Mouse (Mus musculus): ENCODE data around the gene Suclg2. TPM values are rescaled to one million over a fixed set of nuclear protein-coding genes. Genes with fewer than 3 reads are reported as not detected.

Gene Suclg2
- polyA plus RNA-seq, 1 experiment from 2014 or later: 16.8 TPM

DNA sequence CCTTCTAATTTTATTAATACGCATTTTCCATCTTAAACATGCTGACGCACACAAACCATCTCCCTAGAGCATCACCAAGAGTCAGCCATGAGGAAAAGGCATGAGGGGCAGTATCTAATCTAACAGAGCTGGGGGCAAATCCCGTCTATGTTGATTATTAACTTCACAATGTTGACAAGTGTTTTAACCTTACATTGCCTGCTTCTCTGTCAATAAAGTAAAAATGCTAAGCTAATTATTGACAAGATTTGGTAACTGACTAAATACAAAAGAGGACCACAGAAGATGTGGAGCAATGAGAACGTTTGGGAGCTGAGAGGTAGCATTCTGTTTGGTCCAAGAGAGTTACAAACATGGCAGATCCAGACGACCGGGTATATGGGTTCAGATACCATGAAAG, 65.8 kb downstream of the Suclg2 start:
- 87% methylated on average over 6 of the region's 6 CpGs for WGBS
- H3K4me3 ChIP-seq: no peak overlapping the region
- H3K36me3 ChIP-seq: no peaks in the 10 kb centered on the region
- no peak overlapping the region for H3K27ac ChIP-seq (replicated peaks)
- no peaks in the 10 kb centered on the region for H3K27me3 ChIP-seq
- H3K9me3 ChIP-seq: no peaks in the 10 kb centered on the region
- no peak overlapping the region for H3K4me2 ChIP-seq
- no peak for ATAC-seq (ENCODE audit: low read depth)
- peaks cover 13% of the 10 kb centered on the region for H3K4me1 ChIP-seq (replicated peaks)
- no peak overlapping the region for H3K9ac ChIP-seq

- no peak overlapping the region for H3K27ac ChIP-seq (replicated peaks)
- no peaks in the 10 kb centered on the region for H3K9me3 ChIP-seq
- no peak overlapping the region for H3K4me3 ChIP-seq
- peaks cover 13% of the 10 kb centered on the region for H3K4me1 ChIP-seq (replicated peaks)
- peak overlapping the region; percentile 27; the same call in 1 of the 2 replicates for H3K4me2 ChIP-seq
- no peaks in the 10 kb centered on the region for H3K36me3 ChIP-seq
- 11% methylated on average over 6 of the region's 6 CpGs for WGBS
- no peak for ATAC-seq (ENCODE audit: low read depth)
- H3K27me3 ChIP-seq: no peaks in the 10 kb centered on the region
- no peak overlapping the region for H3K9ac ChIP-seq
Observed at GRCm38 (mm10) chr6:95651391-95651876, 67.2 kb downstream of the Suclg2 start.

DNA sequence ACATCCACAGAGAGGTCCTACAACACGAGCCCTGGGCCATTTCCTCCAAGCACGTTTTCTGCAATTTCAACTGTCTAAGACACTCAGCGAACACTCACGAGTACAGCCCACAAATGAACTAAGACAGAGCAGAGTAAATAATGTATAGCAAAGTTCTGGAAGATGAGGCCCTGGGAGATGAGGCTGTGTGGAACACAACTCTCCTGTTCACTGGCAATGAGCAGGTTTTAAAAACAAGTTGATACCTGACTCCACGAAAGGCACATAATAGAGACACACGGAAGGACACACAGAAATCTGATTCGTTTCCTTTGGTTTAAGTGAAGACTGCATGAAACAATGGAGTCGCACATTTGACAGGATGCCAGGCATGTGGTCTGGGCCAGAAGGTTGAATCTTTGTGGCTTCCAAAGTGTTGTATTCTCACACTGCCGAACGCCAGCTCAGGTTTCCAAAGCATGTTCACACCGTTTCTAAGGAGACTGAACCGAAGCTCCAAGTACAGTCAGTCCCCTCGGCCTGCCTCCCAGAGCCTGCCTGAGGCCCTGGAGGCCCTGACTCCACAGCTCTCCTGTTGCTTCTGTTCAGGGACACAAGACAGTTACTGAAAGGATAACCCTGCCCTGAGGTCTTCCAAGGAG, 68.4 kb downstream of the Suclg2 start:
- H3K4me2 ChIP-seq: no peak overlapping the region
- 58% methylated on average over 13 of the region's 13 CpGs for WGBS
- H3K4me1 ChIP-seq (replicated peaks): peaks cover 13% of the 10 kb centered on the region
- no peak for ATAC-seq (ENCODE audit: low read depth)
- no peak overlapping the region for H3K9ac ChIP-seq
- no peaks in the 10 kb centered on the region for H3K36me3 ChIP-seq
- H3K4me3 ChIP-seq: no peak overlapping the region
- H3K27me3 ChIP-seq: no peaks in the 10 kb centered on the region
- H3K9me3 ChIP-seq: no peaks in the 10 kb centered on the region
- no peak overlapping the region for H3K27ac ChIP-seq (replicated peaks)

DNA sequence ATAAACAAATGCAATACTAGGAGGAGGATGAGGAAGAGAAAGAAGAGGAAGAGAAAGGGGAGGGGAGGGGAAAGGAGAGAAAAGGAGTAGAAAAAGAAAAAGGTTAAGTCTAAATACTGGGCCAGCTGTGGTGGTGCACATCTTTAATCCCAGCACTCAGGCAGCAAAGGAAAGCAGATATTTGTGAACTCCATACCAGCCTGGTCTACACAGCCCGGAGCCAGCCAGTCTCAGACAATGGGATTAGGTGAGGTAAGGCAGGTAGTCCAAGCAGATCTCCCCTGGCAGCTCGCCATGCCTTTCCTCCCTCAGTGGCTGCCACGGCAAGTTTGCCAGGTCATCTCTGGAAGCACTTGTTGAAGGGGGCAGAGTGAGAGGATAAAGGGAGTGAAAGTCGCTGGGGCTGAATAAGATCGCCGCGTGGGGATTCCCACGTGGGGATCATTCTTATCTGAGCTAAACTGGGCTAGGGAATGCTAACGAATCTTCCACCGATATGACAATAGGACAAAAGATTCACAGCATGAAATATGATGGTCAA, 69.4 kb downstream of the Suclg2 start:
- WGBS: 82% methylated on average over 10 of the region's 10 CpGs
- H3K9me3 ChIP-seq: no peaks in the 10 kb centered on the region
- H3K9ac ChIP-seq: no peak overlapping the region
- ATAC-seq (ENCODE audit: low read depth): no peak
- H3K4me1 ChIP-seq (replicated peaks): peaks cover 13% of the 10 kb centered on the region
- H3K4me3 ChIP-seq: no peak overlapping the region
- no peak overlapping the region for H3K4me2 ChIP-seq
- no peak overlapping the region for H3K27ac ChIP-seq (replicated peaks)
- H3K27me3 ChIP-seq: no peaks in the 10 kb centered on the region
- no peaks in the 10 kb centered on the region for H3K36me3 ChIP-seq

DNA sequence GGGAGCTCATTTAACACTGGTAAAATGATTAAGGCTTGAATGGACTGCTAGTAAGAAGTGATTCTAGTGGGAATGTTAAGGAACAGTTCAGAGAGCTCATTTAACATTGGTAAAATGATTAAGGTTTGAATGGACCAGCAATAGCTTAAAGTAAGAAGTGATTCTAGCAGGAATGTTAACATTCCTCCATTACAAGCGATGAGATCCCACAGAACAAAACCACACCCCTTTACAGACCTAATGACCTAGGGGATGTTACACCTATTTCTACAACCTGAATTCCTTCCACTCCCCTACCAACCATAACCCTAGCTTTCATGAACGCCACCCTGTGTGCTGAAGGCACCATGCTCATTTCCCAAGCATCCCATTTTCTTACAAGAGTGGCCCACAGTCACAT, 81.2 kb downstream of the Suclg2 start:
- 87% methylated on average over 2 of the region's 2 CpGs for WGBS

DNA sequence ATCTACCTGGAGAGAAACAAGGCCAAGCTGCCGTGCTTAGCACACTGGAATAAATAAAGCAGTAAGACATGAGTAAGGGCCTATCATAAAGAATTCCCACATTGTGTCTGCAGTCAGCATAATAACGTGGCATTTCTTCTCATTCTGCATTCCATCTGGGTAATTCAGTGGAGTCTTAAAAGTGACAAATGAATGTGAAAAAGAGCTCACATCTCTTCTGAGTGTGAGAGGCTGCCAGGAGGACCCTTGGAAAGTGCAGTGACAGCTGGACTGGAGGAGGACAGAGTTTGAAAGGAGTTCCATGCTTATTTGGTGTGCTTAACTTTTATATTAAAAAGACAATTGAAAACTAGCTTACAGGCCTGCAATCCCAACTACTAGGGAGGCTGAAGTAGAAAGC, 83.2 kb downstream of the Suclg2 start:
- Histone ChIP-seq H3K9ac (no peak overlapping the region), H3K4me2 (no peak overlapping the region), H3K9me3 (no peaks in the 10 kb centered on the region), H3K4me1 (replicated peaks) (no peaks in the 10 kb centered on the region), H3K36me3 (no peaks in the 10 kb centered on the region), H3K27me3 (no peaks in the 10 kb centered on the region), H3K27ac (replicated peaks) (no peak overlapping the region), H3K4me3 (no peak overlapping the region)
- WGBS: 35% methylated on average over 2 of the region's 2 CpGs
- no peak for ATAC-seq (ENCODE audit: low read depth)

More for the DNA sequence above, 81.2 kb downstream of the Suclg2 start:
- Histone ChIP-seq H3K27ac (replicated peaks) (no peak overlapping the region), H3K4me1 (replicated peaks) (no peaks in the 10 kb centered on the region), H3K4me2 (no peak overlapping the region), H3K9me3 (no peaks in the 10 kb centered on the region), H3K27me3 (no peaks in the 10 kb centered on the region), H3K9ac (no peak overlapping the region), H3K4me3 (no peak overlapping the region), H3K36me3 (no peaks in the 10 kb centered on the region)
- ATAC-seq (ENCODE audit: low read depth): no peak

GRCm38 (mm10) chr6:95629071-95629470, 89.5 kb downstream of the Suclg2 start:
- WGBS: 91% methylated on average over 7 of the region's 7 CpGs
- Histone ChIP-seq H3K36me3 (no peaks in the 10 kb centered on the region), H3K9ac (no peak overlapping the region), H3K4me1 (replicated peaks) (no peaks in the 10 kb centered on the region), H3K9me3 (no peaks in the 10 kb centered on the region), H3K27ac (replicated peaks) (no peak overlapping the region), H3K4me2 (no peak overlapping the region), H3K4me3 (no peak overlapping the region), H3K27me3 (no peaks in the 10 kb centered on the region)
- no peak for ATAC-seq (ENCODE audit: low read depth)

GRCm38 (mm10) chr6:95621821-95622220, 96.8 kb downstream of the Suclg2 start:
- 78% methylated on average over 2 of the region's 2 CpGs for WGBS
- H3K9ac ChIP-seq: no peak overlapping the region
- no peaks in the 10 kb centered on the region for H3K36me3 ChIP-seq
- H3K4me1 ChIP-seq (replicated peaks): no peaks in the 10 kb centered on the region
- no peak overlapping the region for H3K4me2 ChIP-seq
- no peaks in the 10 kb centered on the region for H3K27me3 ChIP-seq
- H3K27ac ChIP-seq (replicated peaks): no peak overlapping the region
- H3K4me3 ChIP-seq: no peak overlapping the region
- no peaks in the 10 kb centered on the region for H3K9me3 ChIP-seq
- ATAC-seq (ENCODE audit: low read depth): no peak

- no peak for ATAC-seq (ENCODE audit: low read depth)
- no peaks in the 10 kb centered on the region for H3K27me3 ChIP-seq
- H3K4me1 ChIP-seq (replicated peaks): no peaks in the 10 kb centered on the region
- H3K9me3 ChIP-seq: no peaks in the 10 kb centered on the region
- no peak overlapping the region for H3K9ac ChIP-seq
- no peak overlapping the region for H3K27ac ChIP-seq (replicated peaks)
- H3K36me3 ChIP-seq: no peaks in the 10 kb centered on the region
- no peak overlapping the region for H3K4me2 ChIP-seq
- 93% methylated on average over 4 of the region's 4 CpGs for whole genome bisulfite sequencing
- H3K4me3 ChIP-seq: no peak overlapping the region
Observed at GRCm38 (mm10) chr6:95620804-95621203, 97.8 kb downstream of the Suclg2 start.

GRCm38 (mm10) chr6:95619817-95620216, 98.8 kb downstream of the Suclg2 start:
- Histone ChIP-seq H3K9me3 (no peaks in the 10 kb centered on the region), H3K4me1 (replicated peaks) (no peaks in the 10 kb centered on the region), H3K27ac (replicated peaks) (no peak overlapping the region), H3K27me3 (no peaks in the 10 kb centered on the region), H3K36me3 (no peaks in the 10 kb centered on the region), H3K4me3 (no peak overlapping the region), H3K9ac (no peak overlapping the region), H3K4me2 (no peak overlapping the region)
- no peak for ATAC-seq (ENCODE audit: low read depth)

GRCm38 (mm10) chr6:95618434-95618833, 100.2 kb downstream of the Suclg2 start:
- ATAC-seq (ENCODE audit: low read depth): no peak
- Histone ChIP-seq H3K27me3 (no peaks in the 10 kb centered on the region), H3K36me3 (no peaks in the 10 kb centered on the region), H3K9ac (no peak overlapping the region), H3K4me3 (no peak overlapping the region), H3K4me1 (replicated peaks) (0 out of 2 replicates have a peak, but pooled peaks cover under 1% of the 10 kb centered on the region), H3K27ac (replicated peaks) (no peak overlapping the region), H3K4me2 (no peak overlapping the region), H3K9me3 (no peaks in the 10 kb centered on the region)
- WGBS: 88% methylated on average over 4 of the region's 4 CpGs

- H3K4me1 ChIP-seq (replicated peaks): peaks cover 8% of the 10 kb centered on the region; the same call in 1 of the 2 replicates
- H3K4me2 ChIP-seq: no peak overlapping the region
- H3K27me3 ChIP-seq: no peaks in the 10 kb centered on the region
- H3K9ac ChIP-seq: no peak overlapping the region
- H3K36me3 ChIP-seq: no peaks in the 10 kb centered on the region
- no peak overlapping the region; the same call in 1 of the 2 replicates for H3K27ac ChIP-seq (replicated peaks)
- H3K4me3 ChIP-seq: no peak overlapping the region
- no peaks in the 10 kb centered on the region for H3K9me3 ChIP-seq
- no peak for ATAC-seq (ENCODE audit: low read depth)
- 84% methylated on average over 3 of the region's 3 CpGs for WGBS
Observed at GRCm38 (mm10) chr6:95613228-95613627, 105.4 kb downstream of the Suclg2 start.

Measured in neural tube, embryonic 13.5 days (tissue).